Mouse (Mus musculus) embryonic fibroblast, embryonic 13.5 days (primary cell): ENCODE data around the gene Ilk. TPM values are rescaled to one million over a fixed set of nuclear protein-coding genes. Genes with fewer than 3 reads are reported as not detected.
A peak's percentile ranks its signal among the peaks of the same experiment; 100 is the strongest.
"Not testable (repeated sequence)": the region's sequence is repeated elsewhere in the genome, so short reads cannot be mapped to it uniquely, and the experiment has no call there.

ENCODE experiments used
- H3K27ac ChIP-seq: 2 replicates; pipeline ENCODE4 v1.5.1; 2012; ENCODE audit warnings: low read length, control low read depth, inconsistent platforms; ENCODE audit not compliant: insufficient read depth
- H3K4me1 ChIP-seq: 2 replicates; pipeline ENCODE4 v1.6.1; 2011; ENCODE audit warnings: low read length; ENCODE audit not compliant: control insufficient read depth, insufficient read depth
- H3K4me3 ChIP-seq: 2 replicates; pipeline ENCODE4 v1.5.1; 2011; ENCODE audit warnings: mild to moderate bottlenecking, control low read depth, low read length; ENCODE audit not compliant: insufficient read depth
- CTCF ChIP-seq: IDR thresholded peaks from 2 replicates; pipeline ENCODE4 v1.5.1; 2011; ENCODE audit warnings: mild to moderate bottlenecking, control low read depth, low read length, moderate library complexity, borderline replicate concordance; ENCODE audit not compliant: insufficient read depth
- POLR2A ChIP-seq: IDR thresholded peaks from 2 replicates; pipeline ENCODE4 v1.6.1; 2011; ENCODE audit warnings: low read depth, mild to moderate bottlenecking, control low read depth, low read length, moderate library complexity
- polyA plus RNA-seq: library from polyadenylated mRNA; stranded (reverse); fragments of >200 nt; gene quantifications from 2 replicates; pipeline ENCODE4 v1.2.4, GENCODE M21; 2011; ENCODE audit warnings: low read depth; ENCODE audit not compliant: missing spikeins, insufficient read length

Ilk gene
- polyA plus RNA-seq, 1 experiment = 295 TPM

DNA sequence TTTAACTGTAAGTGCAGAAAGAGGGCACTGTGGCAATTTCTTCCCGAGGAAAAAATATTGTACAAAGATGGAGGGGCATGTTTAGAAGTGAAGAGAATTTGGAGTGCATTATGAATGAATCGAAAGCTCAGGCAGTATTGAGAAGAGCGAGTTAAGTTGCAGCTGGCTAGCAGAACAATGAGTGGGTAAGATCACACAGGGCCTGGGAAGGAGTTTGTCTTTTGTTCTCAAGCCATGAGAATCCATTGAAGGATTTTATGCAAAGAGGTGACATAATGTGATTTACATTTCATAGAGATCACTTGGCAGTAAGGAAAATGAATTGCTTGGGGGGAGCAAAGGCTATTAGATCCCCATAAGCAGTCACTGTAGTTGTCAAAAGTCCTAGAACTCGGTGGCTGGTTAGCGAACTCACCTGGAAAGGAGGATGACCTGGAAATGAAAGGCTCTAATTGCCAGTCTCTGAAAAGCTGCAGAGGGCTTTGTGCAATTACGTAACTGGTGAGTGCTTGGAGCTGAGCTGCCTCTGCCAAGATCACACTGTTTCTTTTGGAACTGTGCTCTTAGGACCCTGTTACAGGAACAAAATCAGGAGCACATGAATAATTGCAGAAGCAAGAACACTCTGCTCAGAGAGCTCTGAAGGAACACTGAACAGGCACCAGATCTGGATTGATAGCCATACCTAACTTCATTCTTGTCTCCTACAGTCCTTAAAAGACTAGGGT lies 7.5 kb upstream of the Ilk start:
- TF ChIP-seq POLR2A (no peak), CTCF (no peak)
- Histone ChIP-seq H3K27ac (no peak overlapping the region), H3K4me1 (no peaks in the 10 kb centered on the region), H3K4me3 (no peak overlapping the region)

GRCm38 (mm10) chr7:105733836-105734235 lies 2.6 kb upstream of the Ilk start:
- Histone ChIP-seq H3K4me1 (no peaks in the 10 kb centered on the region), H3K4me3 (no peak overlapping the region), H3K27ac (no peak overlapping the region)
- TF ChIP-seq POLR2A = no peak
- TF ChIP-seq CTCF = no peak

DNA sequence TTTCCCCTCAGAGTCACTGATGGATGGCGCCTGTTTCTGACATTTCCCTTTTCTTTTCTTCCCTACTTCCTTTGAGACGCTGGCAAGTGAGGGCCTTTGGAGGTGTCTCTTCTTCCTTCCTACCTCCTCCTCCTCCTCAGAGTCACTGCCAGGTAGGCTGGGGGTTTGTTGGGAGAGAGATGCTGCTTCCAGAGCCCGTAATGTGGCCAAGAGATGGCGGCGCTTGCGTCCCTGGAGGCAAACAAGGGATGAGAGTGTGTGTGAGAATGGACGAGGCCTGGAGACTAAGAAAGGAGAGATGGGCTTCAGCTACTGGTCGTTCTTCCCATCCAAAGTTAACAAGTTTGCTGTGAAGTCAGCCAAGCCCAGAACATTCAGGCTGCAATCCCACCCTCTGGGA lies 1.6 kb upstream of the Ilk start:
- peaks cover 2% of the 10 kb centered on the region for H3K4me1 ChIP-seq
- peak overlapping the region; percentile 87 for H3K4me3 ChIP-seq
- TF ChIP-seq CTCF (no peak), POLR2A (no peak)
- H3K27ac ChIP-seq = no peak overlapping the region

GRCm38 (mm10) chr7:105735464-105735863 lies 928 bp upstream of the Ilk start:
- Histone ChIP-seq H3K4me3 (peak overlapping the region; percentile 87), H3K27ac (peak overlapping the region; percentile 78)
- H3K4me1 ChIP-seq = not testable (repeated sequence)

DNA sequence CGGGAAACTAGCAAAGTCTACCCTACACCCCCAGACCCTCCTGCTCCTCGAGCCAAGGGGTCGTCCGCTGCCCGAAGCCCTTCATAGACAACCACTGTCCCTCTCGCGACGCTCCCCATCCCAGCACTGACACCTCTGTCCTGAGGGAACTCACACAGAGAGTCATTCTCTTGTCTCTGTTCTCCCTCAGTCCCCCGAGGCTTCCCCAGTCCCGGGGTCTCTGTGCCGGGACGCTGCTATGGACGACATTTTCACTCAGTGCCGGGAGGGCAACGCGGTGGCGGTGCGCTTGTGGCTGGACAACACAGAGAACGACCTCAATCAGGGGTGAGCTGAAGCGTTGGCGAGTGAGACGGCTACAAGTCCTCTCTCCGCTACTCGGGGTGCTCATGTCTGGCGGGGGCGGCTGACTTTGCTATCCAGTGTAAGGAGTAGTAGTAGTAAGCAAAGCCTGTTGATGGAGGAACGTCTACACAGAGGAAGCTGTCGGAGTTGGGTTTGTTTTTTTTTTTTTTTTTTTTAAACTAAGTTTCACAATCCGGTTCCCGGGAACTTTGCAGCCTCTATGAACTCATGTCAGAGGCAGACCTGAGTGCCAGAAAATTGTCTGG lies 624 bp downstream of the Ilk start, which contains the start of gene Rrp8:
Gene Rrp8 (minus strand): TSS at position 475 of the 611 bp plus-strand sequence.
- H3K4me3 ChIP-seq = peak within 1 kb of the TSS; percentile 99
- H3K4me1 ChIP-seq = peaks cover 9% of the 10 kb centered on the region
- peak within 1 kb of the TSS; percentile 99 for H3K27ac ChIP-seq
- TF ChIP-seq CTCF (no peak), POLR2A (peak; percentile 33; the same call in 1 of the 2 replicates)

DNA sequence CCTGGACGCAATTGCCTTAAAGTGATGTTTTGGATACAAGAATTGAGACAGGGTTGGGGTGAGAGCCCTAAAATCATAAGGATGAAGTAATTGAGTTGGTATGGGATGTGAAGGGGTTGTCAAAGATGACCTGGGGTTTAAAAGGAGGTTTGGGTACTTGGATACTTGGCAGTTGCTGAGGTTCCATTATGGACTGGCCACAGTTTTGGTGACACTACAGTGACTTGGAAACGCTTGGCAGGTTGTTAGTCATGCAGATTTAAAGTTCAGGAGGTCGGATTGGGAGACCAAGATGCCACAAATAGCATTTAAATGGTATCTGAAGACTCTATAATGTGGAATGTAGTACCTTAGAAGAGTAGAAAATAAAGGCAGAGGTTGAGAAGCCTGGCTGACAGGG lies 1.3 kb downstream of the Ilk start:
- H3K4me1 ChIP-seq = peaks cover 9% of the 10 kb centered on the region
- H3K4me3 ChIP-seq = peak overlapping the region; percentile 99
- TF ChIP-seq POLR2A (peak; percentile 18; the same call in 1 of the 2 replicates), CTCF (no peak)
- peak overlapping the region; percentile 99 for H3K27ac ChIP-seq

DNA sequence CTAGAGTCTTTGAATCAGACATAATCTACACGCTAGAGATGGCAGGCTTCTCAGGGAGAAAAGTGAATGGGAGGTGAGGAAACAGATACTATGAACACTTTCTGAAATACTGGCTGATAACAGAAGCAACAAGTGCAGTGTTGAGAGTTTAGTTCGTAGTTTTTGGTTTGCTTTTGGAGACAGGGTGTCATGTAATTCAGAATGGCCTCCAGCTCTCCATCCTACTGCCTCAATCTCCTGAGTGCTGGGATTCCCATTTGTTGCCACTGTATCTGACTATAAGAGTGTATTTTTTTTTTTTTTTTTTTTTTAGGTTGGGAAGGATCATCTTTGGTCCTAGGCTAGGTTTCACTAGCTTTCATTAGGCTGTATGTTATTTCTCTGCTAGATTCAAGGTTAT lies 1.9 kb downstream of the Ilk start:
- peaks cover 9% of the 10 kb centered on the region for H3K4me1 ChIP-seq
- TF ChIP-seq POLR2A = no peak
- no peak for TF ChIP-seq CTCF
- H3K4me3 ChIP-seq = peak overlapping the region; percentile 99
- H3K27ac ChIP-seq = peak overlapping the region; percentile 99

DNA sequence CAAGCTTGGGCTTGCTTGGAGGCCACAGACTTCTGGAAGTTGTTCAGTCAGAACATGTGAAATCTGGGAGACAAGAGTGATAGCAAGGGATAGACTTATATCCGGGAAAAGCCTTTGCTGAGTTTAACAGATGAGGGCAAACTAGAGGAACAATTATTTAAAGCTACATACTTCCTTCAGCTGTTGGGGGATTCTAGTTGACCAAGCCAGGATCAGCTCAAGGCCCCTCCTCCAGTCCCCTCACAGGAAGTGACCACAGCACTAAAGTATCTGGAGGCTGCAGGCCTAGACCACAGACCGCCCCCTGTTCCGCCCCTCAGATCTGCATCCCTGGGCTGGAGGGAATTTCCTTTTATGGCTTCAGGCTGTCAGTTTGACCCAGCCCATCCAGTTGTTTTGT lies 2.6 kb downstream of the Ilk start:
- Histone ChIP-seq H3K27ac (peak overlapping the region; percentile 99), H3K4me3 (peak overlapping the region; percentile 99), H3K4me1 (peaks cover 9% of the 10 kb centered on the region)
- TF ChIP-seq POLR2A (peak; percentile 67), CTCF (no peak)

DNA sequence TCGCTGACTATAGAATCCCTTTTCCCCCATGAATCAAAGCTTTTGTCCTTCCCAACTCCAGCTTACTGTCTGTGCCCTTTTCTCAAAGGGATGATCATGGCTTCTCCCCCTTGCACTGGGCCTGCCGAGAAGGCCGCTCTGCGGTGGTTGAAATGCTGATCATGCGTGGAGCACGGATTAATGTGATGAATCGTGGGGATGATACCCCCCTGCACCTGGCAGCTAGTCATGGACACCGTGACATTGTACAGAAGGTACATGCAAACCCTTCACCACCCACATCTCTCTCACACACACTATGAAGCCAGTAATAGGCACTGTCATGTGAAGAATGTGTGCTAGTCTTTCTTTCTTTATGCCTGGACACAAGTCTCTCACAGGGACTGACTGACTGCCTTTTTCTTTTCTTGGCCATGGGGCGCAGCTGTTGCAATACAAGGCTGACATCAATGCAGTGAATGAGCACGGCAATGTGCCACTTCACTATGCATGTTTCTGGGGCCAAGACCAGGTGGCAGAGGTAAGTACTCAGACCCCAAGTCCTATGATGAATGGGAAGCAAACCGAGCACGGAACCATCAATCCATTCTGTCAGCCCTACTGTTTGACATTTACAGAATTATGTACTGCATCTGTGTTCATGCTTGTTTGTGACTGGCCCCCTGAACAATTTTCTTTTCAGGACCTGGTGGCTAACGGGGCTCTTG lies 3.9 kb downstream of the Ilk start:
- peak overlapping the region; percentile 94 for H3K27ac ChIP-seq
- no peak overlapping the region for H3K4me3 ChIP-seq
- H3K4me1 ChIP-seq = peaks cover 9% of the 10 kb centered on the region
- TF ChIP-seq CTCF = no peak
- no peak for TF ChIP-seq POLR2A

GRCm38 (mm10) chr7:105740851-105741250 lies 4.5 kb downstream of the Ilk start:
- H3K4me1 ChIP-seq = peaks cover 9% of the 10 kb centered on the region
- TF ChIP-seq CTCF (no peak), POLR2A (peak; percentile 31; the same call in 1 of the 2 replicates)
- no peak overlapping the region for H3K4me3 ChIP-seq
- H3K27ac ChIP-seq = peak overlapping the region; percentile 94
